Mouse (Mus musculus): ENCODE measurements around the gene Ccr10. TPM values are rescaled to one million over a fixed set of nuclear protein-coding genes. Genes with fewer than 3 reads are reported as not detected.
"Not testable (repeated sequence)": the region's sequence is repeated elsewhere in the genome, so short reads cannot be mapped to it uniquely, and the experiment has no call there.

Gene Ccr10
- polyA plus RNA-seq, 2 experiments = not detected

GRCm38 (mm10) chr11:101128996-101129577, 46.2 kb downstream of the Ccr10 start:
- 68% methylated on average over 11 of the region's 11 CpGs for WGBS (ENCODE audit: insufficient replicate concordance)
- DNase-seq (ENCODE audit: low read depth in 3 of 3, low spot score in 3 of 3) (no peak), ATAC-seq (ENCODE audit: insufficient read depth) (no peak)
- H3K4me1 ChIP-seq (replicated peaks; ENCODE audit: control insufficient read depth in 2 of 2, insufficient read depth in 2 of 2, low read length in 1 of 2) = peaks cover 2 to 13% of the 10 kb centered on the region in 2 experiments; a peak in 2 of 4 replicates
- no peaks in the 10 kb centered on the region for H3K27me3 ChIP-seq (ENCODE audit: control insufficient read depth, insufficient read depth, low read length)
- peaks cover 9% of the 10 kb centered on the region; the same call in 1 of the 2 replicates for H3K36me3 ChIP-seq (replicated peaks; ENCODE audit: control insufficient read depth, insufficient read depth, low read depth)
- no peaks in the 10 kb centered on the region; the same call in 1 of the 2 replicates for H3K9me3 ChIP-seq (ENCODE audit: control insufficient read depth, low read length)
- H3K9ac ChIP-seq (replicated peaks) = no peak overlapping the region
- H3K27ac ChIP-seq = no peak overlapping the region
- TF ChIP-seq EP300 (IDR thresholded peaks at IDR 0.05; ENCODE audit: low read depth) (no peak), CTCF (IDR thresholded peaks at IDR 0.05; ENCODE audit: low read depth) (no peak)
- H3K4me3 ChIP-seq (ENCODE audit: insufficient read depth in 1 of 2, low read depth in 2 of 2, low read length in 2 of 2) = no peak overlapping the region
- no peak overlapping the region for H3K4me2 ChIP-seq (ENCODE audit: low read depth)

- Histone ChIP-seq H3K36me3 (replicated peaks; ENCODE audit: control insufficient read depth, insufficient read depth, low read depth) (peaks cover 9% of the 10 kb centered on the region; the same call in 1 of the 2 replicates), H3K27ac (no peak overlapping the region), H3K9ac (replicated peaks) (no peak overlapping the region), H3K4me3 (ENCODE audit: insufficient read depth in 1 of 2, low read depth in 2 of 2, low read length in 2 of 2) (no peak overlapping the region), H3K4me2 (ENCODE audit: low read depth) (no peak overlapping the region), H3K9me3 (ENCODE audit: control insufficient read depth, low read length) (no peaks in the 10 kb centered on the region; the same call in 1 of the 2 replicates), H3K4me1 (replicated peaks; ENCODE audit: control insufficient read depth in 2 of 2, insufficient read depth in 2 of 2, low read length in 1 of 2) (peaks cover 2 to 13% of the 10 kb centered on the region in 2 experiments; a peak in 2 of 4 replicates), H3K27me3 (ENCODE audit: control insufficient read depth, insufficient read depth, low read length) (no peaks in the 10 kb centered on the region)
- DNase-seq (ENCODE audit: low read depth in 3 of 3, low spot score in 3 of 3) = no peak
- no peak for TF ChIP-seq EP300 (IDR thresholded peaks at IDR 0.05; ENCODE audit: low read depth)
- peak; percentile 53 for TF ChIP-seq CTCF (IDR thresholded peaks at IDR 0.05; ENCODE audit: low read depth)
- 70% methylated on average over 1 of the region's 1 CpGs for WGBS (ENCODE audit: insufficient replicate concordance)
- ATAC-seq (ENCODE audit: insufficient read depth) = no peak
Observed at GRCm38 (mm10) chr11:101127075-101127474, 48.2 kb downstream of the Ccr10 start.

- H3K27ac ChIP-seq; H3K9ac ChIP-seq (replicated peaks); H3K27me3 ChIP-seq (ENCODE audit: control insufficient read depth, insufficient read depth, low read length); DNase-seq (ENCODE audit: low read depth in 3 of 3, low spot score in 3 of 3); H3K36me3 ChIP-seq (replicated peaks; ENCODE audit: control insufficient read depth, insufficient read depth, low read depth); ATAC-seq (ENCODE audit: insufficient read depth); H3K4me3 ChIP-seq (ENCODE audit: insufficient read depth in 1 of 2, low read depth in 2 of 2, low read length in 2 of 2); H3K9me3 ChIP-seq (ENCODE audit: control insufficient read depth, low read length); H3K4me2 ChIP-seq (ENCODE audit: low read depth): not testable (repeated sequence)
- WGBS (ENCODE audit: insufficient replicate concordance) = 91% methylated on average over 7 of the region's 9 CpGs
- peaks cover 7 to 10% of the 10 kb centered on the region in 2 experiments for H3K4me1 ChIP-seq (replicated peaks; ENCODE audit: control insufficient read depth in 2 of 2, insufficient read depth in 2 of 2, low read length in 1 of 2)
Observed at GRCm38 (mm10) chr11:101125008-101125407, 50.2 kb downstream of the Ccr10 start.

GRCm38 (mm10) chr11:101124494-101124893, 50.7 kb downstream of the Ccr10 start:
- ATAC-seq (ENCODE audit: insufficient read depth); H3K9me3 ChIP-seq (ENCODE audit: control insufficient read depth, low read length); DNase-seq (ENCODE audit: low read depth in 3 of 3, low spot score in 3 of 3); H3K9ac ChIP-seq (replicated peaks); H3K4me3 ChIP-seq (ENCODE audit: insufficient read depth in 1 of 2, low read depth in 2 of 2, low read length in 2 of 2); H3K36me3 ChIP-seq (replicated peaks; ENCODE audit: control insufficient read depth, insufficient read depth, low read depth); H3K27me3 ChIP-seq (ENCODE audit: control insufficient read depth, insufficient read depth, low read length); H3K27ac ChIP-seq; H3K4me2 ChIP-seq (ENCODE audit: low read depth): not testable (repeated sequence)
- H3K4me1 ChIP-seq (replicated peaks; ENCODE audit: control insufficient read depth in 2 of 2, insufficient read depth in 2 of 2, low read length in 1 of 2) = peaks cover 6 to 10% of the 10 kb centered on the region in 2 experiments
- whole genome bisulfite sequencing (ENCODE audit: insufficient replicate concordance) = 83% methylated on average over 8 of the region's 8 CpGs

Small RNAs within 50 kb of the gene (microRNA-seq; reads per million reads assigned to microRNA genes)
- not detected for gene Gm27626

Other genes starting within 250 kb of the Ccr10 start
- 15.0 and 17.7 TPM in 2 replicates for gene Stat3, start 235.9 kb downstream of the Ccr10 start, polyA plus RNA-seq (2012; rRNA removed)
- gene Stat3, start 235.9 kb downstream of the Ccr10 start, polyA plus RNA-seq (2014; fragmentation: Nextera tagmentation; extraction: Ambion mirVana) = 27.2 and 27.4 TPM in 2 replicates
- 5.0 and 7.0 TPM in 2 replicates for gene Cavin1, start 204.6 kb downstream of the Ccr10 start, polyA plus RNA-seq (2012; rRNA removed)
- 8.1 and 8.7 TPM in 2 replicates for gene Cavin1, start 204.6 kb downstream of the Ccr10 start, polyA plus RNA-seq (2014; fragmentation: Nextera tagmentation; extraction: Ambion mirVana)
- gene Atp6v0a1, start 166.0 kb downstream of the Ccr10 start, polyA plus RNA-seq (2012; rRNA removed) = 28.3 and 29.5 TPM in 2 replicates
- 37.8 and 40.3 TPM in 2 replicates for gene Atp6v0a1, start 166.0 kb downstream of the Ccr10 start, polyA plus RNA-seq (2014; fragmentation: Nextera tagmentation; extraction: Ambion mirVana)
- 3.4 and 4.0 TPM in 2 replicates for gene Naglu, start 105.4 kb downstream of the Ccr10 start, polyA plus RNA-seq (2012; rRNA removed)
- gene Naglu, start 105.4 kb downstream of the Ccr10 start, polyA plus RNA-seq (2014; fragmentation: Nextera tagmentation; extraction: Ambion mirVana) = 4.0 and 4.3 TPM in 2 replicates
- 0.13 and 0.19 TPM in 2 replicates for gene Hsd17b1, start 97.0 kb downstream of the Ccr10 start, polyA plus RNA-seq (2012; rRNA removed)
- 0.08 and 0.34 TPM in 2 replicates for gene Hsd17b1, start 97.0 kb downstream of the Ccr10 start, polyA plus RNA-seq (2014; fragmentation: Nextera tagmentation; extraction: Ambion mirVana)
- gene Coasy, start 92.9 kb downstream of the Ccr10 start, polyA plus RNA-seq (2012; rRNA removed) = 16.2 and 16.7 TPM in 2 replicates
- gene Coasy, start 92.9 kb downstream of the Ccr10 start, polyA plus RNA-seq (2014; fragmentation: Nextera tagmentation; extraction: Ambion mirVana) = 17.7 and 19.9 TPM in 2 replicates
- gene Mlx, start 88.2 kb downstream of the Ccr10 start, polyA plus RNA-seq (2012; rRNA removed) = 16.8 and 18.6 TPM in 2 replicates
- 21.9 and 26.8 TPM in 2 replicates for gene Mlx, start 88.2 kb downstream of the Ccr10 start, polyA plus RNA-seq (2014; fragmentation: Nextera tagmentation; extraction: Ambion mirVana)
- 7.3 and 16.8 TPM in 2 replicates for gene Psmc3ip, start 80.0 kb downstream of the Ccr10 start, polyA plus RNA-seq (2012; rRNA removed)
- gene Psmc3ip, start 80.0 kb downstream of the Ccr10 start, polyA plus RNA-seq (2014; fragmentation: Nextera tagmentation; extraction: Ambion mirVana) = 21.6 and 22.0 TPM in 2 replicates
- 19.3 and 20.4 TPM in 2 replicates for gene Retreg3, start 55.5 kb downstream of the Ccr10 start, polyA plus RNA-seq (2012; rRNA removed)
- gene Retreg3, start 55.5 kb downstream of the Ccr10 start, polyA plus RNA-seq (2014; fragmentation: Nextera tagmentation; extraction: Ambion mirVana) = 5.3 and 6.7 TPM in 2 replicates
- 12.4 and 13.8 TPM in 2 replicates for gene Tubg1, start 55.5 kb downstream of the Ccr10 start, polyA plus RNA-seq (2012; rRNA removed)
- 32.0 and 32.4 TPM in 2 replicates for gene Tubg1, start 55.5 kb downstream of the Ccr10 start, polyA plus RNA-seq (2014; fragmentation: Nextera tagmentation; extraction: Ambion mirVana)
- gene Tubg2, start 19.5 kb downstream of the Ccr10 start, polyA plus RNA-seq (2012; rRNA removed) = 0.13 and 0.14 TPM in 2 replicates
- gene Tubg2, start 19.5 kb downstream of the Ccr10 start, polyA plus RNA-seq (2014; fragmentation: Nextera tagmentation; extraction: Ambion mirVana) = not detected in 2 replicates
- gene Cntnap1, start 4.9 kb downstream of the Ccr10 start, polyA plus RNA-seq (2012; rRNA removed) = 0.11 and 0.16 TPM in 2 replicates
- gene Cntnap1, start 4.9 kb downstream of the Ccr10 start, polyA plus RNA-seq (2014; fragmentation: Nextera tagmentation; extraction: Ambion mirVana) = 0.08 TPM in 1 of 2 replicates, not detected in the other
- gene Plekhh3, start 4.1 kb downstream of the Ccr10 start, polyA plus RNA-seq (2012; rRNA removed) = 1.1 TPM in 2 replicates
- 1.0 TPM in 2 replicates for gene Plekhh3, start 4.1 kb downstream of the Ccr10 start, polyA plus RNA-seq (2014; fragmentation: Nextera tagmentation; extraction: Ambion mirVana)
- gene Ezh1, start 51.0 kb upstream of the Ccr10 start, polyA plus RNA-seq (2012; rRNA removed) = 6.8 and 8.8 TPM in 2 replicates
- gene Ezh1, start 51.0 kb upstream of the Ccr10 start, polyA plus RNA-seq (2014; fragmentation: Nextera tagmentation; extraction: Ambion mirVana) = 7.9 and 8.1 TPM in 2 replicates
- gene Ramp2, start 70.6 kb upstream of the Ccr10 start, polyA plus RNA-seq (2012; rRNA removed) = 15.1 and 17.5 TPM in 2 replicates
- 19.0 and 19.2 TPM in 2 replicates for gene Ramp2, start 70.6 kb upstream of the Ccr10 start, polyA plus RNA-seq (2014; fragmentation: Nextera tagmentation; extraction: Ambion mirVana)
- gene Vps25, start 78.3 kb upstream of the Ccr10 start, polyA plus RNA-seq (2012; rRNA removed) = 35.1 and 36.3 TPM in 2 replicates
- gene Vps25, start 78.3 kb upstream of the Ccr10 start, polyA plus RNA-seq (2014; fragmentation: Nextera tagmentation; extraction: Ambion mirVana) = 88.6 and 90.0 TPM in 2 replicates
- 5.3 and 5.4 TPM in 2 replicates for gene Wnk4, start 85.1 kb upstream of the Ccr10 start, polyA plus RNA-seq (2012; rRNA removed)
- 6.4 and 6.9 TPM in 2 replicates for gene Wnk4, start 85.1 kb upstream of the Ccr10 start, polyA plus RNA-seq (2014; fragmentation: Nextera tagmentation; extraction: Ambion mirVana)
- gene Cntd1, start 103.6 kb upstream of the Ccr10 start, polyA plus RNA-seq (2012; rRNA removed) = 0.44 and 0.68 TPM in 2 replicates
- gene Cntd1, start 103.6 kb upstream of the Ccr10 start, polyA plus RNA-seq (2014; fragmentation: Nextera tagmentation; extraction: Ambion mirVana) = 0.44 and 0.72 TPM in 2 replicates
- gene Coa3, start 103.7 kb upstream of the Ccr10 start, polyA plus RNA-seq (2012; rRNA removed) = 58.7 and 84.8 TPM in 2 replicates
- gene Coa3, start 103.7 kb upstream of the Ccr10 start, polyA plus RNA-seq (2014; fragmentation: Nextera tagmentation; extraction: Ambion mirVana) = 109 and 122 TPM in 2 replicates
- 22.7 and 60.5 TPM in 2 replicates for gene Becn1, start 126.8 kb upstream of the Ccr10 start, polyA plus RNA-seq (2012; rRNA removed)
- 86.2 and 93.6 TPM in 2 replicates for gene Becn1, start 126.8 kb upstream of the Ccr10 start, polyA plus RNA-seq (2014; fragmentation: Nextera tagmentation; extraction: Ambion mirVana)
- 117 and 123 TPM in 2 replicates for gene Psme3, start 140.8 kb upstream of the Ccr10 start, polyA plus RNA-seq (2012; rRNA removed)
- 135 and 152 TPM in 2 replicates for gene Psme3, start 140.8 kb upstream of the Ccr10 start, polyA plus RNA-seq (2014; fragmentation: Nextera tagmentation; extraction: Ambion mirVana)
- gene Aoc2, start 149.6 kb upstream of the Ccr10 start, polyA plus RNA-seq (2012; rRNA removed) = 4.6 and 4.7 TPM in 2 replicates
- gene Aoc2, start 149.6 kb upstream of the Ccr10 start, polyA plus RNA-seq (2014; fragmentation: Nextera tagmentation; extraction: Ambion mirVana) = 0.97 and 1.0 TPM in 2 replicates
- 0.21 and 0.25 TPM in 2 replicates for gene Aoc3, start 155.2 kb upstream of the Ccr10 start, polyA plus RNA-seq (2012; rRNA removed)
- gene Aoc3, start 155.2 kb upstream of the Ccr10 start, polyA plus RNA-seq (2014; fragmentation: Nextera tagmentation; extraction: Ambion mirVana) = 0.03 and 0.05 TPM in 2 replicates
- gene G6pc, start 192.1 kb upstream of the Ccr10 start, polyA plus RNA-seq (2012; rRNA removed) = 0.02 TPM in 2 replicates
- 0.04 TPM in 1 of 2 replicates, not detected in the other for gene G6pc, start 192.1 kb upstream of the Ccr10 start, polyA plus RNA-seq (2014; fragmentation: Nextera tagmentation; extraction: Ambion mirVana)
- 24.7 TPM in 2 replicates for gene Aarsd1, start 242.2 kb upstream of the Ccr10 start, polyA plus RNA-seq (2012; rRNA removed)
- gene Aarsd1, start 242.2 kb upstream of the Ccr10 start, polyA plus RNA-seq (2014; fragmentation: Nextera tagmentation; extraction: Ambion mirVana) = 39.7 and 42.0 TPM in 2 replicates
- 0.17 and 0.84 TPM in 2 replicates for gene Gm27029, start 249.4 kb upstream of the Ccr10 start, polyA plus RNA-seq (2012; rRNA removed)
- 2.6 and 3.5 TPM in 2 replicates for gene Gm27029, start 249.4 kb upstream of the Ccr10 start, polyA plus RNA-seq (2014; fragmentation: Nextera tagmentation; extraction: Ambion mirVana)
- gene Rundc1, start 249.6 kb upstream of the Ccr10 start, polyA plus RNA-seq (2012; rRNA removed) = 3.4 and 3.9 TPM in 2 replicates
- gene Rundc1, start 249.6 kb upstream of the Ccr10 start, polyA plus RNA-seq (2014; fragmentation: Nextera tagmentation; extraction: Ambion mirVana) = 2.9 and 3.0 TPM in 2 replicates
- 0.29 and 0.74 TPM in 2 replicates for gene Ptges3l, start 249.9 kb upstream of the Ccr10 start, polyA plus RNA-seq (2012; rRNA removed)
- 0.53 and 0.86 TPM in 2 replicates for gene Ptges3l, start 249.9 kb upstream of the Ccr10 start, polyA plus RNA-seq (2014; fragmentation: Nextera tagmentation; extraction: Ambion mirVana)

Data from liver, embryonic 14.5 days (tissue).